Mouse (Mus musculus): ENCODE measurements around the gene Rnf130. TPM values are rescaled to one million over a fixed set of nuclear protein-coding genes. Genes with fewer than 3 reads are reported as not detected.

Rnf130 gene
- polyA plus RNA-seq, 1 experiment from 2014 or later: 63.6 TPM

DNA sequence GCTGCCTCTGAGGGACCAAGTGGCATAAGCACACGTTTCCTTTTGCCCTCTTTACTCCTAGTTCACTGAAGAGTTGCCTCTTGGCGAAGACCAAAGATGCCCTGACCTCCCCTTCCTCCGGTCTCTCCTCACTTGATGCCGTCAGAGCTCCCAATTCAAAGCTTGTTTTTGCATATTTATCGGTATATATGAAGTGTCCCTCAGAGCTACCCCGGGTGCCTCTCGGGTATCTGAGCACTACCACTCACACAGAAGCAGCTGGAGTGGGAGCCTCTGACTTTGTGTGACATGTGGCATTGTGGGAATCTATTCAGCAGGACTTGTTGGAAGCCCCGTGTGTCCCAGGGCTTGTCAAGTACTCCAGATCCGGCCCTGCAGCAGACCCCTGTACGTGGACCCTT, 106.7 kb downstream of the Rnf130 start:
- H3K4me1 ChIP-seq (replicated peaks): peaks cover 15% of the 10 kb centered on the region
- H3K27ac ChIP-seq: peak overlapping the region; percentile 95
- WGBS: 16% methylated on average over 10 of the region's 10 CpGs
- H3K9me3 ChIP-seq: no peaks in the 10 kb centered on the region
- peak overlapping the region; percentile 78 for H3K4me2 ChIP-seq
- no peaks in the 10 kb centered on the region for H3K27me3 ChIP-seq
- peak overlapping the region; percentile 99 for H3K9ac ChIP-seq
- peak; percentile 19 for ATAC-seq (ENCODE audit: low FRiP score)
- peaks cover 14% of the 10 kb centered on the region for H3K36me3 ChIP-seq
- peak overlapping the region; percentile 85 for H3K4me3 ChIP-seq

DNA sequence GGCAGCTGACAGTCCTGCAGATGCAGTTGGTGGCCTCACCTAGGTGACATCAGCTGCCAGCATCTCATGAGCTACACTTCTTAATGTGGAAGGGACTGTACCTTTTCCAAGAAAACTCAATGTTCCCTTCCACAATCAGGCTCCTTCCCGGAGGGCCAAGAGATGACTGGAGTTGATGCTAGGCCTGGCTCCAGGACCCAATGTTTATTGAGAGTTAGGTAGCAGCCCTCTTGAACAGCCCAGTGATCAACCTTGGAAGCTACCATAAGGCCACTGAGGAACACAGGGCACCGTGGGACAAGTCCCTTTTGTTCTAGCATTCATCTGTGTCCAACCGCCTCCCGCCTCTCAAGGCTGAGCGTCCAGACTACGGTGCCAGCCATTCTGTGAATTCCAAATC, 107.1 kb downstream of the Rnf130 start:
- Histone ChIP-seq H3K9ac (peak overlapping the region; percentile 99), H3K4me2 (peak overlapping the region; percentile 78), H3K4me1 (replicated peaks) (peaks cover 15% of the 10 kb centered on the region), H3K27me3 (no peaks in the 10 kb centered on the region), H3K36me3 (peaks cover 18% of the 10 kb centered on the region), H3K27ac (0 out of 2 replicates have a peak overlapping the region, but pooled peaks have one; percentile 95), H3K4me3 (peak overlapping the region; percentile 85), H3K9me3 (no peaks in the 10 kb centered on the region)
- no peak for ATAC-seq (ENCODE audit: low FRiP score)
- WGBS: 82% methylated on average over 6 of the region's 6 CpGs

DNA sequence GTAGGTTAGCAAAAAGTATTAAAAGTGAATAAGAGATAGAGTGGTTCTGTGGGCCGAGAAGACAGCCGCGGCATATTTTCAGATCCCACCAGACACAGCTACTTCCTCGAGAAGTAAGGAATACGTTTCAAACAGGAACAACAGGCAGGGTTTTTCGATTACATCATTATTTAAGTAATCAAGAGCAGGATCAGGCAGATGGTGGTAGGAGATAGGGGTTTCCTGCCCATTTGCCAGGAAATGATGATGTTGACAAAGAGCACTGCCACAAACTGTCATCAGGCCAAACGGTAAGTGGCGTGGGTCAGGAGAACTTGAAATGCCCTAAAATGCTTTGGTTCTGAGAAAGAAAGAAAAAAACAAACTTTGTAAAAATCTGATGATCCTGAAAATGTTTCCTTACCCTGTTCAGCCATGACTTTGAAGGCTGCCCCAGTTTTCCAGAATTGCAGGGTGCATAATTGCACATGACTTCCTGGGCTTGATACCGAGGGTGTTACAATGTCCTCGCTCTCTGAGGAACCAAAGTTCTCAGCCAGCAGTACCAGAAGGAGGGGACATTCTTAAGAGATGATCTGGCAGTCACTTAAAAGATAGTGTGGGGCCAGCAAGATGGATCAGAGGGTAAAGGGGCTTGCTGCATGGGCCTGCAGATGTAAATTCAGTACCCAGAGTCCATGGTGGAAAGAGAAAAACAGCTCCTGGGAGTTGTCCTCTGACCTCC, 109.2 kb downstream of the Rnf130 start:
- no peak overlapping the region for H3K27ac ChIP-seq
- no peak overlapping the region for H3K4me2 ChIP-seq
- peaks cover 39% of the 10 kb centered on the region for H3K36me3 ChIP-seq
- ATAC-seq (ENCODE audit: low FRiP score): no peak
- no peaks in the 10 kb centered on the region for H3K27me3 ChIP-seq
- no peak overlapping the region for H3K4me3 ChIP-seq
- H3K9ac ChIP-seq: no peak overlapping the region
- WGBS: 88% methylated on average over 10 of the region's 10 CpGs
- H3K4me1 ChIP-seq (replicated peaks): peaks cover 12% of the 10 kb centered on the region
- no peaks in the 10 kb centered on the region for H3K9me3 ChIP-seq

DNA sequence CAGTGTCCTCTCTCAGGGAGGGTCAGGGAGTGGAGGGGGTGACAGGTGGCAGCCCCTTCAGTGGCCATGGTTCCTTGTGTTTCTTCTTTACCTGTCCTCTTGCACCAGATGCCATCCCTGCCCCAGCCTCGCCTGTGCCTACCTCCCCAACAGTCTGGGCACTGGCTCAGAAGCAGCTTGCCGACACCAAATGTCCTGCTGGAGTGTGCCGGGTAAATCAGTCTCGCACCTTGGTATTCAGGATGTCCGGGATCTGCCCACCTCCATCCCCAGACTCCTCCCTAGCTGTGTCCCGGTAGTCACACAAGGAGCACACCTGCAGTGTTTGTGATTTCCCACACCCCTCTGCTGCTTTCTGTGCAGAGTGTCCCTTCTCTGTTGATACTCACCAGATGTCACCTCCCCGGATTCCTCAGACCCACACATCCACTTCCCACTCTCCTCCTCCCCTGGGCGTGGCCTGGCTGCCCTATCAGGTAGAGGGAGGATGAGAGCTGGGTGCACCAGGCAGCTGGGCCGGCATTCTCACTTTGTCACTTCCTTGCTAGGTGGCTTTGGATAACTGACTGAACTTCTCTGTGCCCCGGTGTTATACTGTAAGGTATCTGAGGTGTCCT, 113.2 kb downstream of the Rnf130 start:
- Histone ChIP-seq H3K4me3 (no peak overlapping the region), H3K4me2 (no peak overlapping the region), H3K27ac (no peak overlapping the region), H3K36me3 (peaks cover 79% of the 10 kb centered on the region), H3K4me1 (replicated peaks) (no peaks in the 10 kb centered on the region), H3K27me3 (no peaks in the 10 kb centered on the region), H3K9ac (no peak overlapping the region), H3K9me3 (no peaks in the 10 kb centered on the region)
- 85% methylated on average over 10 of the region's 10 CpGs for WGBS
- ATAC-seq (ENCODE audit: low FRiP score): no peak

DNA sequence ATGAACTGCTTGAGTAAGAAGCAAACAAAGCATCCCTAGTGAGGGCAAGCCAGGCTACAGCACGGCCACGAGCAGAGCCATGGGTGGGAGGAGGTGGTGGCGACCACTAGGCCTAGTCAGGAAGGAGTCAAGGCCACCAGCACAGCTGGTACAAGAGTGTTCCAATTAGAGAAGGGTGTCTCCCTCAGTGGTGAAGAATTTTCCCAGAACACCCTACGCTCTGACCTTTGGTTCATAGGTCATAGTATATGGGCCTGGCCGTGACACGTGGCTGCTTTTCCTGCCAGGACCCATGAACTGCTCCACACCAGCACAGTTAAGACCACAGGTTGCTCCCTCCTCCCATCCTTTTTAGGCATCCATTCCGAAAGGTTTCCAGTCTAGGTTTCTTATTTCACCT, 114.4 kb downstream of the Rnf130 start:
- WGBS: 92% methylated on average over 7 of the region's 7 CpGs
- Histone ChIP-seq H3K4me3 (no peak overlapping the region), H3K36me3 (peaks cover 88% of the 10 kb centered on the region), H3K4me2 (no peak overlapping the region), H3K27ac (no peak overlapping the region), H3K27me3 (no peaks in the 10 kb centered on the region), H3K4me1 (replicated peaks) (no peaks in the 10 kb centered on the region), H3K9me3 (no peaks in the 10 kb centered on the region), H3K9ac (no peak overlapping the region)
- ATAC-seq (ENCODE audit: low FRiP score): no peak

DNA sequence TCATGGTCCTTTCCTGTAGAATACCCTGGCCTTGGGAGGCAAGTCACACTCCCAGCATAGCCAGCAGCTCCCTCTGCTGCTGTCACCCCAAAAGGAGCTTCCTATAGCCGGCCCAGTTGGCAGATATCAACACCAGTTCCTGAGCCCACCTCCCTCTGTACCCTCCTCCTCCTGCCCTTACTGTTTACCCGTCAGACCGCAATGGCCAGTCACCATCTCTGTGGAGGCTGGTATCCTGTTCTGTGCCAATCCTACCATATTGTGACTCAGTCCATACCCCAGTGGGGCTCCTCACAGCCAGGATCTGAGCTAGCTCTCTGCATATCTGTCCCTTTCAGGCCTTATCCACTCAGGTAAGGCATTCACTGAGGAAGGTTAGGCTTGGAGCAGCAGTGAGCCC, 120.4 kb downstream of the Rnf130 start:
- Histone ChIP-seq H3K27ac (no peak overlapping the region), H3K27me3 (no peaks in the 10 kb centered on the region), H3K4me1 (replicated peaks) (no peaks in the 10 kb centered on the region), H3K9me3 (no peaks in the 10 kb centered on the region), H3K36me3 (peaks cover 95% of the 10 kb centered on the region), H3K4me2 (no peak overlapping the region), H3K4me3 (no peak overlapping the region), H3K9ac (no peak overlapping the region)
- 92% methylated on average over 3 of the region's 3 CpGs for WGBS
- ATAC-seq (ENCODE audit: low FRiP score): no peak

DNA sequence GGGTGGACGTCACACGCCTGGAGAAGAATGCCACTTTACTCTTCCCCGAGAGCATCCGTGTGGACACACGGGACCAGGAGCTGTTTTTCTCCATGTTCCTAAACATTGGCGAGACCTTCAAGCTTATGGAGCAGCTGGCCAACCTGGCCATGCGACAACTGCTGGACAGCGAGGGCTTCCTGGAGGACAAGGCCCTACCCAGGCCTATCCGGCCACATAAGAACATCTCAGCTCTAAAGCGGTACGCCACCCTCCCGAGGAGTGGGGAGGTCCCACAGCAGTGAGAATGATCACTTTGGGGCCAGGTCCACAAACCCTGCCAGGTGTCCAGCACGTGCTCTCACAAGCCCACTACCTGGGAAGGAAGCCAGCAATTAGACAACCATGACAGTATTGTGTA, 121.0 kb downstream of the Rnf130 start:
- Histone ChIP-seq H3K27ac (no peak overlapping the region), H3K36me3 (peaks cover 95% of the 10 kb centered on the region), H3K4me3 (no peak overlapping the region), H3K4me1 (replicated peaks) (no peaks in the 10 kb centered on the region), H3K9ac (no peak overlapping the region), H3K9me3 (no peaks in the 10 kb centered on the region), H3K4me2 (no peak overlapping the region), H3K27me3 (no peaks in the 10 kb centered on the region)
- 95% methylated on average over 13 of the region's 13 CpGs for WGBS
- ATAC-seq (ENCODE audit: low FRiP score): no peak

DNA sequence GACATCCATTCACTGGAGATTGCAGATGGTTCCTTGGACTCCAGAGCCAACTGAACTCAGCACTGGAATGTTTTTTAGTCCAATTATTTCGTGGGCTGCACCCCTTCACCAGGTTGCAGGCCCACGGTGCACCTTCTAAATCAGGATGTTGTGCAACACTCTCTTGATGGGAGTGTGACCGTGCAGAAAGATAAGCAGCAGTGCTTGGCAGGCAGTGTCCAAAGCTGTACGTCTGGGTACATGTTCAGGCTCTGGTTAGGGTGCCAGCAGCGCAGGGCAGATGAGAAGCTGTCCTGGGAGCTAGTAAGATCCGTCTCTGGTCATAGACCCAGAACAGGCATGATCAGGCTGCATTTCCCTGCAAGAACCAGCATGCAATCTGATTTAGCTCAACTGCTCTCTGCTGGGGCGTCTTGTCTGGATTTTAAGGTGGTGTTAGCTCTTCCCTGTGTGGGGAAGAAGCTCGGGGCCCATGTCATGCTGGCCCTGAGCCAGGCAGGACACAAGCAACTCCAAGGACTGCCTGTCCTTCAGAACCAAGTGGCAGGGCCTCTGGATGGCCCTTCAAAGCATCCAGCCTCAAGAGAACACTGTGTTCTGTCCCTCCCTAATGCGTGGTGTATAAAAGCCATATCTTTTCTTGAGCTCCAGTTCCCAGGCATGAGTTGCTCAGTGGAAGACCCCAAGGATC, 122.3 kb downstream of the Rnf130 start:
- Histone ChIP-seq H3K4me1 (replicated peaks) (no peaks in the 10 kb centered on the region), H3K27ac (no peak overlapping the region), H3K36me3 (peaks cover 95% of the 10 kb centered on the region), H3K9ac (no peak overlapping the region), H3K27me3 (no peaks in the 10 kb centered on the region), H3K4me2 (no peak overlapping the region), H3K9me3 (no peaks in the 10 kb centered on the region), H3K4me3 (no peak overlapping the region)
- no peak for ATAC-seq (ENCODE audit: low FRiP score)
- WGBS: 91% methylated on average over 9 of the region's 9 CpGs

DNA sequence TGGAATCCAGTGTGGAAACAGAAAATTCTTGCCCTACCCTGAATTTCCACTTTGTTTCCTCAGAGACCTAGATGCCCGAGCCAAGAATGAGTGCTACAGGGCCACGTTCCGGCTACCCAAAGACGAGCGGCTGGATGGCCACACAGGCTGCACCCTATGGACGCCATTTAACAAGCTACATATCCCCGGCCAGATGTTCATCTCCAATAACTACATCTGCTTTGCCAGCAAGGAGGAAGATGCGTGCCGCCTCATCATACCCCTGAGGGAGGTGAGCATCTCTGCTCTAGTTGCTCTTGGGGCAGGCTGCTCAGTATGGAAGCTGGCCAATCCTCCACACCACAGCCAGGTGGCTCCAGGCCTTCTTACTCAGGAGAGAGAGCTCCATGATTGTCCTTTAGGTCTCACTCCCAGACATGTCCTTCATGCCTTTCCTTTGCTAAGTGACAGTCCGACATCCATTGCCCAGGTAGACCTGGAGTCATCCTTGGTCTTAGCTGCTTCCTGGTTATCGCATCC, 122.9 kb downstream of the Rnf130 start:
- no peak overlapping the region for H3K27ac ChIP-seq
- 95% methylated on average over 11 of the region's 11 CpGs for WGBS
- H3K36me3 ChIP-seq: peaks cover 95% of the 10 kb centered on the region
- no peak for ATAC-seq (ENCODE audit: low FRiP score)
- no peaks in the 10 kb centered on the region for H3K27me3 ChIP-seq
- H3K4me2 ChIP-seq: no peak overlapping the region
- H3K4me3 ChIP-seq: no peak overlapping the region
- 0 out of 2 replicates have a peak overlapping the region, but pooled peaks have one; percentile 13 for H3K9ac ChIP-seq
- no peaks in the 10 kb centered on the region for H3K4me1 ChIP-seq (replicated peaks)
- H3K9me3 ChIP-seq: no peaks in the 10 kb centered on the region

DNA sequence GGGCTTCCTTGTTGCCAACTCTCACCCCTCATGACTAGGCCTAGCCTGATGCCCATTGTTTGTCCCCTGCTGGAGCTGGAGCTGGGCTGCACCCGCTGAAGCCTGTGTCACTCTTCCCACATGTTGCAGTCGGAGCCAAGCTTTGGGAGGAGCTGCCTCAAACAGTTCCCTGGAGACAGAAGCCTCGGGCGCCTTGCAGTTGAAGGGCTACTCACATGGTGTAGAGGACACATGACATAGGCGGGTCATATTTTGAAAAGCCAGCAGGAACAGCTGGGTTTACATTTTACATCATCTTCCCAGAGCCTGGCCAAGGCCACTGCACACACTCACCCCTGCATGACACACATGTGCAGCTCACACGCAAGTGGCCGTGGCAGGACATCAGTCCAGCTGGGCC, 124.1 kb downstream of the Rnf130 start:
- Histone ChIP-seq H3K4me1 (replicated peaks) (peaks cover 5% of the 10 kb centered on the region; the same call in 1 of the 2 replicates), H3K4me3 (no peak overlapping the region), H3K27ac (no peak overlapping the region), H3K36me3 (peaks cover 95% of the 10 kb centered on the region), H3K9ac (no peak overlapping the region), H3K27me3 (no peaks in the 10 kb centered on the region), H3K4me2 (no peak overlapping the region), H3K9me3 (no peaks in the 10 kb centered on the region)
- 89% methylated on average over 7 of the region's 7 CpGs for WGBS
- no peak for ATAC-seq (ENCODE audit: low FRiP score)

DNA sequence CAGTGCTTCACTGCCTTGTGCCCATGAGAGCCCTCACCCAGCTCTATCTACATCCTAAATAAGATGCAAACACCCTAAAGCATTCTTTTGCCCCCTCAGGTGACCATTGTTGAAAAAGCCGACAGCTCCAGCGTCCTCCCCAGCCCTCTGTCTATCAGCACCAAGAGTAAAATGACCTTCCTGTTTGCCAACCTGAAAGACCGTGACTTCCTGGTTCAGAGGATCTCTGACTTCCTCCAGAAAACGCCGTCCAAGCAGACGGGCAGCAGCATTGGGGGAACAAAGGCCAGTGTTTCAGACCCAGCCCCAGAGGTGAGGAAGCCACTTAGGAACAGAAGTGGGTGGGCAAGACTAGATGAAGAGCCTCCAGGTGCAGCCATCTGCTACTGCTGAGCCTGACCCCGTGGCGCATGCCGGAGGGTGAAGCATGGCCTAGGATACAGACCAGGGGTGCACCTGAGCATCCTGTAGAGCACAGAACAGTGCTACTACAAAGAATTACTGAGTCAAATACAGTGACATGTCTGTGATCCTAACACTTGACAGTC, 124.5 kb downstream of the Rnf130 start:
- Histone ChIP-seq H3K36me3 (peaks cover 98% of the 10 kb centered on the region), H3K27ac (no peak overlapping the region), H3K9me3 (no peaks in the 10 kb centered on the region), H3K4me3 (no peak overlapping the region), H3K9ac (no peak overlapping the region), H3K4me1 (replicated peaks) (peaks cover 5% of the 10 kb centered on the region; the same call in 1 of the 2 replicates), H3K4me2 (no peak overlapping the region), H3K27me3 (no peaks in the 10 kb centered on the region)
- 94% methylated on average over 9 of the region's 9 CpGs for WGBS
- no peak for ATAC-seq (ENCODE audit: low FRiP score)

DNA sequence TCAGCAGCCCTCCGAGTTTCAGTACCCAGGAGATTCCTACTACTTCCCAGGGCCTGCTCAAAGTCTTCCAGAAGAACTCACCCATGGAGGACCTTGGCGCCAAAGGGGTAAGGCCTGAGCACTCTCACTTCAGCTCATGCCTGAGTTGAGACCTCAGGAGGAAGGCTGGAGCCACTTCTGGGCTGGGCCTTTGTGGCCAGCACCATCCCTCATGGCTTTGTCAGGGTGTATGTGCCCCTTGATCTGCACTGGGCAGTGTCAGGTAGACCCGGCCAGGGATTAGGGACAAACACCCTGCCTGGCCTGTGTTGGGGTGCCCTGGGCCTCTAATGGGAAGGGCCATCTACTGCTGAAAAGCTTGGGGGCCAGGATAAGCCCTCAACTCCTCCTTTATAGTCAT, 126.2 kb downstream of the Rnf130 start:
- no peak overlapping the region for H3K4me3 ChIP-seq
- 87% methylated on average over 3 of the region's 3 CpGs for WGBS
- no peak for ATAC-seq (ENCODE audit: low FRiP score)

More for the DNA sequence above, 126.2 kb downstream of the Rnf130 start:
- Histone ChIP-seq H3K9ac (no peak overlapping the region), H3K36me3 (peaks cover 98% of the 10 kb centered on the region), H3K4me1 (replicated peaks) (peaks cover 5% of the 10 kb centered on the region; the same call in 1 of the 2 replicates), H3K27ac (no peak overlapping the region), H3K27me3 (no peaks in the 10 kb centered on the region), H3K9me3 (no peaks in the 10 kb centered on the region), H3K4me2 (no peak overlapping the region)

Measured in hindbrain, embryonic 13.5 days (tissue).